22 mouse cellular contexts compared by ENCODE assay signal in genomic region chr8:113007356-113007755, GRCm38 (mm10).
DNase-seq lines count a peak whose midpoint lies in the region; ATAC-seq and TF ChIP-seq lines count a peak whose summit lies in the region.
"Had no signal": no experiment of that assay in that cellular context is flagged by ENCODE, and none has a peak within 500 bp of the region (broad histone marks: within the 10 kb centered on the region; RNA-seq: fewer than 3 reads in every experiment).

No protein-coding gene starts in this region.

- no peaks in the 10 kb centered on the region for H3K9me3 ChIP-seq in heart, embryonic 12.5 days (replicated peaks)
- H3K9me3 ChIP-seq in kidney, embryonic 14.5 days (ENCODE audit: control insufficient read depth, low read length), result no peaks in the 10 kb centered on the region
- H3K9me3 ChIP-seq: embryonic facial prominence, embryonic 10.5 days; hindbrain, embryonic 15.5 days had no signal

- H3K36me3 ChIP-seq in heart, adult 2 months (ENCODE audit: control insufficient read depth, insufficient read depth, low read length), result no peaks in the 10 kb centered on the region
- no peaks in the 10 kb centered on the region for H3K36me3 ChIP-seq in heart, embryonic 12.5 days
- no peaks in the 10 kb centered on the region for H3K36me3 ChIP-seq in kidney, embryonic 14.5 days (ENCODE audit: control insufficient read depth, insufficient read depth, low read length)
- H3K36me3 ChIP-seq: embryonic facial prominence, embryonic 10.5 days; hindbrain, embryonic 15.5 days had no signal

- H3K9ac ChIP-seq in heart, adult 2 months (ENCODE audit: low read depth, low read length), result no peak overlapping the region
- H3K9ac ChIP-seq in heart, embryonic 12.5 days, result no peak overlapping the region
- H3K9ac ChIP-seq in kidney, embryonic 14.5 days (ENCODE audit: low read depth, low read length), result no peak overlapping the region
- H3K9ac ChIP-seq: forebrain, embryonic 13.5 days; forebrain, postnatal 0 days; hindbrain, embryonic 15.5 days had no signal

- H3K27ac ChIP-seq in heart, adult 2 months, result no peak overlapping the region
- no peak overlapping the region for H3K27ac ChIP-seq in heart, embryonic 12.5 days (ENCODE audit: poor library complexity, severe bottlenecking)
- H3K27ac ChIP-seq in kidney, embryonic 14.5 days (ENCODE audit: low read depth, low read length), result no peak overlapping the region
- H3K27ac ChIP-seq: embryonic facial prominence, embryonic 10.5 days; forebrain, embryonic 13.5 days; hindbrain, embryonic 15.5 days had no signal

- no peaks in the 10 kb centered on the region for H3K27me3 ChIP-seq in heart, adult 2 months (ENCODE audit: control insufficient read depth, insufficient read depth, low read length)
- H3K27me3 ChIP-seq in heart, embryonic 12.5 days (replicated peaks), result no peaks in the 10 kb centered on the region
- no peaks in the 10 kb centered on the region for H3K27me3 ChIP-seq in kidney, embryonic 14.5 days (ENCODE audit: control insufficient read depth, insufficient read depth, low read length)
- H3K27me3 ChIP-seq: CH12.LX; forebrain, embryonic 13.5 days; hindbrain, embryonic 15.5 days; Patski had no signal

- intact Hi-C loops in heart, adult 2 months (cut with DNase I), result no loop called here

- no peak overlapping the region for H3K4me3 ChIP-seq in heart, adult 2 months
- H3K4me3 ChIP-seq in heart, embryonic 12.5 days, result no peak overlapping the region
- H3K4me3 ChIP-seq in kidney, embryonic 14.5 days (ENCODE audit: low read length), result no peak overlapping the region
- H3K4me3 ChIP-seq: embryonic facial prominence, embryonic 10.5 days; forebrain, embryonic 13.5 days; hindbrain, embryonic 15.5 days had no signal

- no peak for TF ChIP-seq POLR2A in heart, adult 2 months (IDR thresholded peaks at IDR 0.05; ENCODE audit: insufficient read depth, low read depth, low read length)

- H3K79me2 ChIP-seq in heart, adult 2 months (replicated peaks; ENCODE audit: control insufficient read depth, insufficient read depth, low read length), result no peaks in the 10 kb centered on the region

- TF ChIP-seq EP300 in heart, adult 2 months (IDR thresholded peaks at IDR 0.05; ENCODE audit: insufficient read depth, low read depth, low read length), result no peak

- DNase-seq in adrenal gland, postnatal 14 days, result peak; percentile 4
- DNase-seq in adrenal gland, postnatal 4 days (ENCODE audit: low spot score in 2 of 2), result no peak
- DNase-seq in heart, adult 2 months, result no peak
- peak; percentile 17 to 31 for DNase-seq in kidney, postnatal 4 days
- DNase-seq in retina, embryonic 14.5 days (ENCODE audit: low spot score), result peak; percentile 8
- DNase-seq in retina, postnatal 1 day, result no peak
- DNase-seq: adrenal gland, adult 8-10 months; cerebellum, adult 9-10 months; forebrain, postnatal 0 days; gastrocnemius, postnatal 36 days; heart, adult 11 months; heart, postnatal 36 days had no signal

- 51% methylated on average over 4 of the region's 4 CpGs for WGBS in heart, adult 2 months
- 63% methylated on average over 4 of the region's 4 CpGs for WGBS in heart, embryonic 12.5 days
- 66% methylated on average over 4 of the region's 4 CpGs for WGBS in kidney, embryonic 14.5 days

- ATAC-seq in heart, embryonic 12.5 days (ENCODE audit: insufficient number of reproducible peaks, low FRiP score), result no peak
- no peak for ATAC-seq in kidney, embryonic 14.5 days (ENCODE audit: low FRiP score, low TSS enrichment)
- ATAC-seq: activated CD4-positive, CD25-positive, alpha-beta regulatory T cell, adult 4 months; forebrain, embryonic 13.5 days; forebrain, postnatal 0 days; intestine, embryonic 16.5 days; Patski had no signal

- no peaks in the 10 kb centered on the region for H3K4me1 ChIP-seq in heart, adult 2 months (ENCODE audit: control insufficient read depth, insufficient read depth, low read length)
- H3K4me1 ChIP-seq in heart, embryonic 12.5 days (replicated peaks), result no peaks in the 10 kb centered on the region
- H3K4me1 ChIP-seq in kidney, embryonic 14.5 days (ENCODE audit: control insufficient read depth, insufficient read depth, low read length), result no peaks in the 10 kb centered on the region
- H3K4me1 ChIP-seq: embryonic facial prominence, embryonic 10.5 days; forebrain, embryonic 13.5 days; hindbrain, embryonic 15.5 days had no signal

- H3K4me2 ChIP-seq in heart, embryonic 12.5 days, result no peak overlapping the region
- no peak overlapping the region for H3K4me2 ChIP-seq in kidney, embryonic 14.5 days (replicated peaks; ENCODE audit: low read depth, low read length)
- H3K4me2 ChIP-seq: forebrain, embryonic 13.5 days; heart, embryonic 11.5 days; hindbrain, embryonic 15.5 days had no signal

- peak; percentile 38 for TF ChIP-seq CTCF in heart, adult 2 months (IDR thresholded peaks at IDR 0.05)

Comparison
In these comparisons a context has a peak if more than half of its experiments do, and no peak if none do; other contexts are left out.
1. DNase-seq: peak in adrenal gland, postnatal 14 days (single experiment), kidney, postnatal 4 days (2 of 2) and retina, embryonic 14.5 days (single experiment); none in adrenal gland, postnatal 4 days (0 of 2), heart, adult 2 months (0 of 2) and retina, postnatal 1 day (single experiment).